In the genomic region with DNA sequence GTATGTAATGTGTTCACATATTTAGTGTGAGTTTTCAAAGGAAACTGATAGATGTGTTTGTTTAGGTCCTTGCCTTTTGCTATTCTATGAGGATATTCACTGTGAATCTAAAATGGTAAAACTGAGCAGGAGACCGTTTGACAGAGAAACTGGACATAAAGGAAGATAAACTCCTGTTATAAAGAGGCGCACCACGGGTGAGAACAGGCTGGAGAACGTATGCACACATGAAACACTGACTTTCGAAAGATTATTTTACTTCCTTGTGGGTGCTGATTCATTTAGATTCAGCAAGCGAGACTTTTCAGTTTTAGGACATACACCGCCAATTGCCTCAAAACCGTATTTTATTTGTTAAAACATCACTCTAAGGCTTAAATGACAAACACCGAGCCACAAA, we compare ENCODE assay signal across 28 mouse cellular contexts. TPM values are rescaled to one million over a fixed set of nuclear protein-coding genes. Genes with fewer than 3 reads are reported as not detected.
DNase-seq lines count a peak whose midpoint lies in the region; ATAC-seq and TF ChIP-seq lines count a peak whose summit lies in the region.
"Had no signal": no experiment of that assay in that cellular context is flagged by ENCODE, and none has a peak within 500 bp of the region (broad histone marks: within the 10 kb centered on the region; RNA-seq: fewer than 3 reads in every experiment).

No protein-coding gene starts in this region.

- TF ChIP-seq CTCF in intestine, postnatal 0 days (IDR thresholded peaks at IDR 0.05; ENCODE audit: low read depth), result no peak

- H3K27me3 ChIP-seq in intestine, embryonic 14.5 days (replicated peaks; ENCODE audit: control insufficient read depth, insufficient read depth, low read length), result no peaks in the 10 kb centered on the region
- H3K27me3 ChIP-seq in intestine, postnatal 0 days (replicated peaks; ENCODE audit: control insufficient read depth, insufficient read depth, low read length), result no peaks in the 10 kb centered on the region
- H3K27me3 ChIP-seq: embryonic facial prominence, embryonic 13.5 days; forebrain, embryonic 12.5 days; forebrain, embryonic 15.5 days; heart, embryonic 13.5 days had no signal

- WGBS in intestine, embryonic 14.5 days, result 62% methylated on average over 9 of the region's 9 CpGs
- WGBS in intestine, postnatal 0 days, result 42% methylated on average over 9 of the region's 9 CpGs

- H3K9ac ChIP-seq in intestine, embryonic 14.5 days (ENCODE audit: low read length), result no peak overlapping the region
- peak overlapping the region; percentile 46; the same call in 1 of the 2 replicates for H3K9ac ChIP-seq in intestine, postnatal 0 days (ENCODE audit: low read depth, low read length)
- H3K9ac ChIP-seq: embryonic facial prominence, embryonic 13.5 days; forebrain, embryonic 12.5 days; forebrain, embryonic 15.5 days; heart, embryonic 13.5 days; hindbrain, embryonic 14.5 days had no signal

- H3K4me2 ChIP-seq in intestine, embryonic 14.5 days (ENCODE audit: low read length), result peak overlapping the region; percentile 13; the same call in 1 of the 2 replicates
- peak overlapping the region; percentile 55 for H3K4me2 ChIP-seq in intestine, postnatal 0 days (replicated peaks; ENCODE audit: low read depth)
- H3K4me2 ChIP-seq: embryonic facial prominence, embryonic 13.5 days; forebrain, embryonic 12.5 days; forebrain, embryonic 15.5 days; heart, embryonic 13.5 days; hindbrain, embryonic 14.5 days had no signal

- no peak overlapping the region for H3K27ac ChIP-seq in intestine, embryonic 14.5 days (ENCODE audit: low read depth)
- H3K27ac ChIP-seq in intestine, postnatal 0 days (ENCODE audit: low read depth, low read length), result peak overlapping the region; percentile 78
- H3K27ac ChIP-seq: embryonic facial prominence, embryonic 10.5 days; embryonic facial prominence, embryonic 13.5 days; forebrain, embryonic 12.5 days; forebrain, embryonic 15.5 days; heart, adult 2 months; heart, embryonic 10.5 days; heart, embryonic 13.5 days; hindbrain, embryonic 14.5 days; hindbrain, postnatal 0 days had no signal

- H3K36me3 ChIP-seq in intestine, embryonic 14.5 days (ENCODE audit: control insufficient read depth, insufficient read depth, low read length), result no peaks in the 10 kb centered on the region
- H3K36me3 ChIP-seq in intestine, postnatal 0 days (ENCODE audit: control insufficient read depth, insufficient read depth), result no peaks in the 10 kb centered on the region
- H3K36me3 ChIP-seq: embryonic facial prominence, embryonic 10.5 days; embryonic facial prominence, embryonic 13.5 days; forebrain, embryonic 12.5 days; forebrain, embryonic 15.5 days; heart, embryonic 10.5 days; heart, embryonic 13.5 days had no signal

- H3K4me1 ChIP-seq in intestine, embryonic 14.5 days (replicated peaks; ENCODE audit: control insufficient read depth, insufficient read depth, low read length), result no peaks in the 10 kb centered on the region
- no peaks in the 10 kb centered on the region for H3K4me1 ChIP-seq in intestine, postnatal 0 days (replicated peaks; ENCODE audit: control insufficient read depth, insufficient read depth, low read length)
- H3K4me1 ChIP-seq: embryonic facial prominence, embryonic 10.5 days; embryonic facial prominence, embryonic 13.5 days; forebrain, embryonic 12.5 days; forebrain, embryonic 15.5 days; heart, embryonic 10.5 days; heart, embryonic 13.5 days had no signal

- peak; percentile 11 for DNase-seq in kidney, adult 9 months
- DNase-seq in kidney, postnatal 25 days, result no peak
- DNase-seq in intestine, embryonic 14.5 days (ENCODE audit: low spot score), result no peak
- no peak for DNase-seq in layer of hippocampus, adult 9-10 months (ENCODE audit: low spot score)
- DNase-seq in adrenal gland, postnatal 4 days (ENCODE audit: low spot score in 2 of 2), result no peak
- DNase-seq: adrenal gland, adult 2 months; adrenal gland, postnatal 14 days; B cell, adult 2 months; cerebellum, adult 11-12 months; cerebellum, adult 8-10 months; cerebellum, postnatal 10 days; cerebellum, postnatal 36 days; embryo, embryonic 11 days; gastrocnemius, postnatal 25 days; heart, adult 2 months; heart, postnatal 14 days; heart, postnatal 4 days had no signal

- H3K9me3 ChIP-seq in intestine, embryonic 14.5 days (ENCODE audit: control insufficient read depth, low read length), result no peaks in the 10 kb centered on the region
- no peaks in the 10 kb centered on the region for H3K9me3 ChIP-seq in intestine, postnatal 0 days (ENCODE audit: control insufficient read depth)
- H3K9me3 ChIP-seq: embryonic facial prominence, embryonic 10.5 days; embryonic facial prominence, embryonic 13.5 days; forebrain, embryonic 12.5 days; forebrain, embryonic 15.5 days; heart, embryonic 10.5 days; heart, embryonic 13.5 days had no signal

- ATAC-seq in intestine, embryonic 14.5 days (replicated peaks; ENCODE audit: low FRiP score, low TSS enrichment, low read depth), result no peak
- ATAC-seq in intestine, postnatal 0 days, result peak; percentile 44; the same call in 1 of the 2 replicates
- ATAC-seq: forebrain, embryonic 15.5 days; hindbrain, postnatal 0 days had no signal

- peak overlapping the region; percentile 17; the same call in 1 of the 2 replicates for H3K4me3 ChIP-seq in intestine, embryonic 14.5 days (ENCODE audit: low read depth, low read length)
- peak overlapping the region; percentile 38 for H3K4me3 ChIP-seq in intestine, postnatal 0 days (ENCODE audit: low read depth, low read length)
- H3K4me3 ChIP-seq: embryonic facial prominence, embryonic 10.5 days; embryonic facial prominence, embryonic 13.5 days; erythroblast, embryonic 14.5 days; forebrain, embryonic 12.5 days; forebrain, embryonic 15.5 days; heart, adult 2 months; heart, embryonic 10.5 days; heart, embryonic 13.5 days had no signal

RNA-seq across cellular contexts. Expression of a gene that starts 43.3 kb away (rescaled TPM):
- polyA plus RNA-seq in intestine, embryonic 14.5 days (2014; fragmentation: Nextera tagmentation; extraction: Ambion mirVana), result 13.7 and 15.8 TPM in 2 replicates
- 79.5 and 96.7 TPM in 2 replicates for polyA plus RNA-seq in intestine, postnatal 0 days (2015; fragmentation: Nextera tagmentation; extraction: Ambion mirVana)
- 1 to 10 TPM; 1.3 to 1.6 TPM for total RNA-seq in adrenal gland, postnatal 4 days (2021)
- total RNA-seq: MEL had no signal
- polyA plus RNA-seq: adrenal gland, adult 2 months; erythroblast, embryonic 14.5 days; hindbrain, postnatal 0 days had no signal
